23 mouse cellular contexts compared by ENCODE assay signal in genomic region chr13:111812647-111813046, GRCm38 (mm10). TPM values are rescaled to one million over a fixed set of nuclear protein-coding genes. Genes with fewer than 3 reads are reported as not detected.
DNase-seq lines count a peak whose midpoint lies in the region; ATAC-seq and TF ChIP-seq lines count a peak whose summit lies in the region.
"Had no signal": no experiment of that assay in that cellular context is flagged by ENCODE, and none has a peak within 500 bp of the region (broad histone marks: within the 10 kb centered on the region; RNA-seq: fewer than 3 reads in every experiment).

No protein-coding gene starts in this region.

- DNase-seq in heart, adult 11 months, result peak; percentile 33
- DNase-seq in 3T3-L1 (ENCODE audit: low read depth, low spot score), result peak; percentile 61
- DNase-seq in cerebellum, postnatal 4 days (ENCODE audit: low spot score in 2 of 2), result no peak
- no peak for DNase-seq in heart, adult 9 months (ENCODE audit: low spot score in 2 of 2)
- DNase-seq: adrenal gland, adult 8-10 months; adrenal gland, postnatal 14 days; adrenal gland, postnatal 36 days; B cell, adult 2 months; cerebellum, adult 11-12 months; cerebellum, adult 2 months; cerebellum, adult 9-10 months; cerebellum, postnatal 10 days; cerebellum, postnatal 25 days; forebrain, postnatal 0 days had no signal

- H3K9ac ChIP-seq in heart, embryonic 12.5 days, result no peak overlapping the region
- H3K9ac ChIP-seq: embryonic facial prominence, embryonic 12.5 days; forebrain, embryonic 13.5 days; forebrain, embryonic 15.5 days; forebrain, postnatal 0 days had no signal

- no peak overlapping the region for H3K4me2 ChIP-seq in heart, embryonic 12.5 days
- H3K4me2 ChIP-seq: embryonic facial prominence, embryonic 12.5 days; forebrain, embryonic 13.5 days; forebrain, embryonic 15.5 days had no signal

- H3K9me3 ChIP-seq in heart, embryonic 12.5 days (replicated peaks), result 0 out of 2 replicates have a peak, but pooled peaks cover 2% of the 10 kb centered on the region
- H3K9me3 ChIP-seq: embryonic facial prominence, embryonic 10.5 days; embryonic facial prominence, embryonic 12.5 days; forebrain, embryonic 13.5 days; forebrain, embryonic 15.5 days had no signal

- no peak overlapping the region for H3ac ChIP-seq in C2C12 (ENCODE audit: control insufficient read depth, insufficient read length, low read depth)

- WGBS in heart, embryonic 12.5 days, result 77% methylated on average over 2 of the region's 2 CpGs

- no peak for ATAC-seq in heart, embryonic 12.5 days (ENCODE audit: insufficient number of reproducible peaks, low FRiP score)
- peak; percentile 34 for ATAC-seq in granulocyte monocyte progenitor cell, adult 5-6 weeks (replicated peaks; ENCODE audit: poor library complexity, severe bottlenecking)
- ATAC-seq: activated CD4-positive, CD25-positive, alpha-beta regulatory T cell, adult 4 months; forebrain, embryonic 13.5 days; forebrain, embryonic 15.5 days; forebrain, postnatal 0 days; Patski had no signal

- no peaks in the 10 kb centered on the region for H3K27me3 ChIP-seq in heart, embryonic 12.5 days (replicated peaks)
- no peaks in the 10 kb centered on the region for H3K27me3 ChIP-seq in C2C12 (ENCODE audit: control insufficient read depth, insufficient read depth, insufficient read length)
- H3K27me3 ChIP-seq: embryonic facial prominence, embryonic 12.5 days; Patski had no signal

- H3K36me3 ChIP-seq in heart, embryonic 12.5 days, result no peaks in the 10 kb centered on the region
- H3K36me3 ChIP-seq in C2C12 (ENCODE audit: control insufficient read depth, insufficient read depth), result no peaks in the 10 kb centered on the region
- H3K36me3 ChIP-seq: embryonic facial prominence, embryonic 10.5 days; embryonic facial prominence, embryonic 12.5 days; forebrain, embryonic 15.5 days had no signal

- TF ChIP-seq CTCF in C2C12 (IDR thresholded peaks at IDR 0.05; ENCODE audit: control insufficient read depth, insufficient read depth, insufficient read length), result no peak

- H3K4me3 ChIP-seq in heart, embryonic 12.5 days, result no peak overlapping the region
- no peak overlapping the region for H3K4me3 ChIP-seq in C2C12 (ENCODE audit: insufficient read depth, poor library complexity, severe bottlenecking)
- H3K4me3 ChIP-seq: embryonic facial prominence, embryonic 10.5 days; embryonic facial prominence, embryonic 12.5 days; forebrain, embryonic 13.5 days; forebrain, embryonic 15.5 days had no signal

- H3K79me3 ChIP-seq in C2C12 (ENCODE audit: low read depth), result no peaks in the 10 kb centered on the region

- H3K4me1 ChIP-seq in heart, embryonic 12.5 days (replicated peaks), result no peaks in the 10 kb centered on the region

- no peaks in the 10 kb centered on the region for H3K79me2 ChIP-seq in C2C12 (ENCODE audit: control insufficient read depth, insufficient read depth)

- H3K27ac ChIP-seq in heart, embryonic 12.5 days (ENCODE audit: poor library complexity, severe bottlenecking), result no peak overlapping the region
- H3K27ac ChIP-seq: embryonic facial prominence, embryonic 10.5 days; embryonic facial prominence, embryonic 12.5 days; forebrain, embryonic 13.5 days; forebrain, embryonic 15.5 days had no signal

TF ChIP-seq in C2C12, 6 proteins besides CTCF, POLR2A, EP300 and RAD21:
- TF ChIP-seq MAX (IDR thresholded peaks at IDR 0.05), result no peak
- peak; percentile 85 for TF ChIP-seq CEBPB (IDR thresholded peaks at IDR 0.05; ENCODE audit: low read depth)

RNA-seq across cellular contexts. Expression of gene Map3k1, which starts 3.9 kb away (rescaled TPM):
- 16.7 and 18.7 TPM in 2 replicates for polyA plus RNA-seq in heart, embryonic 12.5 days (2016; fragmentation: Nextera tagmentation; extraction: Ambion mirVana)
- polyA plus RNA-seq in C2C12 (2012; fragmentation: generic; extraction: Trizol), result 1.5 TPM
- 33.6 and 43.6 TPM in 2 replicates for total RNA-seq in granulocyte monocyte progenitor cell, adult 5-6 weeks (2014; fragmentation: Nextera tagmentation)
- 54.3 and 66.2 TPM in 2 replicates for total RNA-seq in granulocyte monocyte progenitor cell, adult 5-6 weeks (2017)

Comparison
In these comparisons a context has a peak if more than half of its experiments do, and no peak if none do; other contexts are left out.
1. DNase-seq: peak in heart, adult 11 months (single experiment) and 3T3-L1 (single experiment); none in cerebellum, postnatal 4 days (0 of 2) and heart, adult 9 months (0 of 2).